Mouse (Mus musculus): ENCODE results near the gene Odf3l2.
A peak's percentile ranks its signal among the peaks of the same experiment; 100 is the strongest.

Odf3l2 gene

GRCm38 (mm10) chr10:79671396-79672087, 26.0 kb upstream of the Odf3l2 start:
- no peak for DNase-seq (ENCODE audit: low spot score in 2 of 2)

DNA sequence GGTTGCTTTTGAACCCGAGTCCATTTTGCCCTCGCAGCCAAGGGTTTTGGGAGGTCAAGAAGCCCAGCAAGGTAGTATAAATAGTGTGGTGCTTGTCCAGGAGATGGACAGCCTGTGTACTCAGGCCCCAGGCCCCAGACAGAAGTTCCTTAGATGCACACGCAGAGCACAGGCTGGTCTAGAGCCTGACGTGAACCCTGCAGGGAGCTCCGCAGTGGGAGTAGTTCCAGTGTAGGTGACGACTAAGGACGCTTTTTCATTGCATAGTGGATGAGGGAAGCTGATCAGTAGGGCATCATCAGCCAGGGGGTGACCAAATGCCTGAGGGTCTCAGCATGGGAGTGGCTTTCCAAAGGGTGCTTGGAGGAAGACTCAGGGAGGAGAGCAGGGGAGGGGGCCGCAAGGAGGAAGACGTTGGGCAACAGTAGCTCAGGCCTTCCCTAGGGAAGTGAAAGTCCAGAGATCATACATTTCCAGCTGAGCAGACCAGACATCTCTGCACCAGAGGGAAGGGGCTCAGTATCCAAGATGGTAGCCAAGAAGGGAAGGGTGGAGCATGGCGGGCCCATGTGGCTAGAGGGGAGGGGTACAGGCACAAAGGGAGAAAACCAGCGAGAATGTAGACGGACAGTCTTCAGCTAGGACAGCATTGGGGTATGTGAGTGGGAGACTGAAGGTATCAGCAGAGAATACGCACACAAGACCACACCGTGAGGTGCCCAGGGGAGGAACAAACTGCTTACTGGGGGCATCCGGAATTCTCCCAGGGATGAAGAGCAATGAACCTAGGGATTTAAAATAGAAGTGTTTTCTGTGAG, 24.7 kb upstream of the Odf3l2 start:
- DNase-seq (ENCODE audit: low spot score in 2 of 2) = no peak

DNA sequence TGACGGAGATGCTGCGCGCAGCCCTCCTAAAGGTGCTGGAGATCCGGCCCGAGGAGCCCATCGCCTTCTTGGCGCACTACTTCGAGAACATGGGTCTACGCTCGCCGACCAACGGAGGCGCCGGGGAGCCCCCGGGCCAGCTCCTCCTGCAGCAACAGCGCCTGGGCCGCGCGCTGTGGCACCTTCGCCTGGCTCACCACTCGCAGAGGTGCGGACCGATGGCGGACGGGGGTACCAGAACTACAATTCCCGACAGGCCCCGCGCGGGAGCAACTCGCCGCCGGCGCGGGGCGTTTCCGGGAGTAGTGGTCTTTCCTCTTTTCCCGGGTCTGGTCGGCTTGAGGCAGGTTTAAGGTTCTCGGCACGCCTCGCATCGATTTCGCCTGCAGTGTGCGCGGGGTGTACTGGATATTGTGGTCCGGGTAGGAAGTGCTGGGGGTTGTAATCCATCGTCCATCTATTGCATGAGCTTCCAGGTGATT, 24.1 kb upstream of the Odf3l2 start:
- DNase-seq (ENCODE audit: low spot score in 2 of 2) = peak; percentile 72

DNA sequence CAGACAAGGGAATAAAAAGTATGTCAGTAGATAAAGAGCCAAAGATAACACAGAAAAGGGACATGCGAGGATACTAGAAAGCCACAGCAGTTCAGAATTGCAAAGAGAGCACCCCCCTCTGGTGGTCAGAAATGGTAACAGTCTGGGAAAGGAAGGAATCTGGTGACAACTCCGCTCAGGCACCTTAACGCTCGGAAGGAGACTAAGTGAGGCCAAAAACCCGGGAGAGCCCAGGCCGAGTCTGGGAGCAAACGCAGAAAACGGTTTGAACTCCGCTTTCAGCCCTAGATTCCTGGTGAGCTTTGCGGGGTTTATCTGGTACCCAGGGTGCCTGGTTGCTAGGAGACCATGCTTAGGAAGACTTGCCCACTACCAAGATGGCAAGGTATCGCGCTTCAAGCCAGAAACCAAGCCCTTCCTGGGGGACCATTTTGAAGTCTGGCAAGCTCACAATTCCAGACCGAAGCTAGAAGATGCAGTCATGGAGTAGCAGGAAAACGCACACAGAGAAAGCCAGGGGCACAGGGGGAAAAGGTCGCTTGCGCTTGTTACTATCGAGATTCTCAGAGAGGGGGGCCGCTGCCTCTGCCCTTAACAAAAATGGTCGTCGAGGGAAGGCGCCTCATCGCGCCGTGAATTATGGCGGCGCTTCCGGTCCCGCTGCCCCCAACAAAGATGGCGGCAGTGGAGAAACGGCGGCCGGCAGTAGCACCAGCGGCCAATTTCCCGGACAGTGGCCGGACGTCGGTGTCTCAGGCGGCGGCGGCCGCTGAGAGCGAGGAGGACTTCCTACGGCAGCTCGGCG, 23.4 kb upstream of the Odf3l2 start, which contains the start of gene Tpgs1:
Gene Tpgs1 (plus strand): TSS at position 599 of the 805 bp plus-strand sequence.
- peak; percentile 89 to 92 for DNase-seq (ENCODE audit: low spot score in 2 of 2)

GRCm38 (mm10) chr10:79668076-79668475, 22.5 kb upstream of the Odf3l2 start:
- no peak for DNase-seq (ENCODE audit: low spot score in 2 of 2)

DNA sequence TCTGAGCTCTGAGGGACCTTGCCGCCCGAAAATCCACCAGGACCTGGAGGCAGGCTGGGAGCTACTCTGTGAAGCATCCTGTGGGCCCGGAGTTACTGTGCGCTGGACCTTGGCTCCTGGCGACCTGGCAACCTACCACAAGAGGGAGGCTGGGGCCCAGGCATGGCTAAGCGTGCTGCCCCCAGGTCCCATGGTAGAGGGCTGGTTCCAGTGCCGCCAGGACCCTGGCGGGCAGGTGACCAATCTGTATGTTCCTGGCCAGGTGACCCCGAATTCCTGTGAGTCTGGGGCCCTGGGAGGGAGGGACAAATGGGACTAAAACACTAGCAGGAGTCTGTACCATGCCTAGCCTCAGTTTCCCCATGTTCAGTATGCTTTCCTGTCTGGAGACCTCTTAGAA, 21.0 kb upstream of the Odf3l2 start:
- no peak for DNase-seq (ENCODE audit: low spot score in 2 of 2)

GRCm38 (mm10) chr10:79665051-79665450, 19.5 kb upstream of the Odf3l2 start:
- DNase-seq (ENCODE audit: low spot score in 2 of 2) = no peak

GRCm38 (mm10) chr10:79664131-79664665, 18.7 kb upstream of the Odf3l2 start, which contains the start of gene Madcam1:
TSS of gene Madcam1 (plus strand) at chr10:79664559.
- peak in 1 of 2 experiments; percentile 63 for DNase-seq (ENCODE audit: low spot score in 2 of 2)

- DNase-seq (ENCODE audit: low spot score in 2 of 2) = no peak
Observed at GRCm38 (mm10) chr10:79661861-79662260, 16.3 kb upstream of the Odf3l2 start.

- no peak for DNase-seq (ENCODE audit: low spot score in 2 of 2)
Observed at GRCm38 (mm10) chr10:79660298-79660697, 14.8 kb upstream of the Odf3l2 start.

GRCm38 (mm10) chr10:79658829-79659228, 13.3 kb upstream of the Odf3l2 start:
- DNase-seq (ENCODE audit: low spot score in 2 of 2) = no peak

- peak in 1 of 2 experiments; percentile 74 for DNase-seq (ENCODE audit: low spot score in 2 of 2)
Observed at GRCm38 (mm10) chr10:79654946-79655395, 9.4 kb upstream of the Odf3l2 start.

DNA sequence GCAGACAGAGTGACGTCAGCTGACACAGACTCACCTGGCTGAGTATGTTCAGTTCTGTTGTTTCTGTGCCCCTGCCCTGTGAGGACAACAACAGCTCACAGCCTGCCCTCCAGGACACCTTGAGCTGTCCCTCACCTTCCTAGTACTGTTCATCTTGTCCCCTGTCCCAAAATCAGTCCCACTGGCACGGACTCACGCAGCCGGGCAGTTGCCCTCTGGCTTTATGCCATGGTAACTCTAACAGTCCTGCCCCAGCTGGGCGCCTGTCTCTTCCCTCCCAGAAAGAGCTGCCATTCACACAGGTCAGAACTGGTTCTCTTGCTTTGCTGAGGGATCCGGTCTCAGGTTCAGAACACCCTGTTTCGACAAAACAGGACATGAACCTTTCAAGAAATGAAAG, 7.3 kb upstream of the Odf3l2 start:
- DNase-seq (ENCODE audit: low spot score in 2 of 2) = no peak

GRCm38 (mm10) chr10:79649070-79649751, 3.7 kb upstream of the Odf3l2 start:
- DNase-seq (ENCODE audit: low spot score in 2 of 2) = peak in 1 of 2 experiments; percentile 76

DNA sequence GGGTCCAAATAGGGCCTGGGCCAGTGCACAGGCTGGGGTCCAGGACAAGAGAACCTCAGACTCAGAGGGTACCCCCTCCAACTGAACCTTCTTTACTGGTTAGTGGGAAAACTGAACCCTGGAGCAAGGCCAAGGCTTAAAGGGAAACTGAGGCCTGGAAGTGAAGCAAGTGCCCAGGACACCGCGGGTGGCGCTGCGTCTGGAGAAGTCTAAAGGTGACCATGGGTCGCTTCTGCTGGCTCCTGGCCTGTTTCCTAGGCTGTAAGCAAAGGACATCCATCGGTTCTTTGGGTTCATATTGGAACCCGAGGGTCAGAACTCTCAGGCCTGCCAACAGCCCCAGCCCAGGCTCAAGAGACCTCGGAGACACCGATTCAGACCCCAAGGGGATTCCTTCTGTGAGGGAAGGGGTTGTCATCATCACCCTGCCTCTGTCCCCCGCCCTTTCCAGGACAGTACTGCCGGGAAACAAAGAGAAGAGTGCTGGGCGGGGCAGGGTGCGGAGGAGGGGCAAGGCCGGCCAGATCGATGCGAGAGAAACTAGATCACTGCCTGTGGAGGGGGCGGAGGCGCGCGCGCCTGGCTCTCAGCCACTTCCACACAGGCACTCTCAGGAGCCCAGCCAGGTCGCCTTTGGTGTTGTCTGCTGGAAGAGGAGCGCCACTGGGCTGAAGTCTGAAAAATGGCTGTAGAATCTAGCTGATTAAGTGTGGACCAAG, 6.9 kb downstream of the Odf3l2 start:
- DNase-seq (ENCODE audit: low spot score in 2 of 2) = no peak

- DNase-seq (ENCODE audit: low spot score in 2 of 2) = peak; percentile 74 to 79
Observed at GRCm38 (mm10) chr10:79637128-79638110, 8.1 kb downstream of the Odf3l2 start, which contains the start of gene Shc2. TSS of gene Shc2 (minus strand) at chr10:79637918.

DNA sequence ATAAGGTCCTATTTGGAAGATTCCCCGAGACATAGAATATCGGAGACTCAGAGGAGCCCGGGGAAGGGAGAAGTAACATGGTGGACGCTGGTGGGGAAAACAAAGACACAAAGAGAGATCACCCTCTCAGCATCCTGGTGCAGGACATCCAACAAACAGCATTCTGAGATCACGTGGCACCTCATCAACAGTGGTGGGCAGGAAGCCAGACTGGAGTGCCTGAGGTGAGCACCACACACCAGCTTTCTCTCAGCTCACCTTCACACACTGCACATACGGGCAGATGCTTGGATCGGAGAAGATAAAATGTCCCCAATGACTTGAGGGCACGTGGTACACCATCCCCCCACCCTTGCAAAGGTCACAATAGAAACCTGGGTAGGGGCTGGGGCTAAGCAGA, 9.3 kb downstream of the Odf3l2 start:
- no peak for DNase-seq (ENCODE audit: low spot score in 2 of 2)

DNA sequence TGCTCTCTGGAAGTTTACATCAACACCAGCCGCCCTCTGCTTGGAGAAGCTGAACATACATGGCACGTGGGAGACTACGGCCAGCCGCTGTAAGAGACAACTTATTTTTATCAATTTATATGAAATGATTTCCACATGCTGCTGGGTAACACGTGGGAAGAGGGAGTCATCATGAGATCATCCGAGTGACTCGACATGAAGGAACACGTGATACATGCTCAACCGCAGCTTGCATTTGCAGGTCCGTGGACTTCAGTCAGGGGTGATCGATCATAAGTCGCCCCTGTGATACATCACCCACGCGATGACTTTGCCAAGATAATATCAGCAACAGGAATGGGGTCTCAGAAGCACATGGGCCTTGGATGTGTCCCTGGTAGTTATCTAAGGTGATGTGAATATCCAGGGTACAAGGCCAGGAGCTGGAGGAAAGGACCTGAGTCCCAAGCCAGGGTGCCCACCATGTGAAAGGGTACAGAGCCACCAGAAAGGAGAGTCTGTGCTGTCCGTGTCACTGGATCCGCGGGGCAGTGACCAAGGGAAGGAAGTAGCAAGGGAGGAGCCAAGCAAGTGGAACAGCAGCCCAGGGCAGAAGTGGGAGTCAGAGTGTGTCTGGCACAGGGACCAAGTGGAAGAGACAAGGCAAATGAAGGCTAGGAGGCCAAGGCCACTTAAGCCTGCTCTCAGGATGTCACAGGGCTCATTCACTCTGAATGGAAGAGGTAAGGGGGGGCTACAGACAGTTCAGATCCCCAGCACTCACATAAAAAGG, 12.3 kb downstream of the Odf3l2 start:
- DNase-seq (ENCODE audit: low spot score in 2 of 2) = no peak
